Mouse (Mus musculus) limb, embryonic 12.5 days (tissue): ENCODE data around the gene Zfp111. TPM values are rescaled to one million over a fixed set of nuclear protein-coding genes. Genes with fewer than 3 reads are reported as not detected.
A peak's percentile ranks its signal among the peaks of the same experiment; 100 is the strongest.

Source experiments
- ATAC-seq: fragments of 200-750 bp; cut with Nextera tagmentation; 2 replicates; pipeline ENCODE4 v1.8.0; 2017; ENCODE audit warnings: low read depth, moderate TSS enrichment; ENCODE audit not compliant: insufficient number of reproducible peaks, insufficient read depth, low FRiP score, low TSS enrichment
- H3K27ac ChIP-seq: fragments of 300-500 bp; sonication (generic); 2 replicates; pipeline ENCODE4 v1.5.1; 2016; ENCODE audit warnings: mild to moderate bottlenecking, moderate library complexity
- H3K27me3 ChIP-seq: fragments of 300-500 bp; sonication (generic); 2 replicates; pipeline ENCODE4 v1.6.1; 2016; ENCODE audit warnings: mild to moderate bottlenecking, moderate library complexity
- H3K36me3 ChIP-seq: fragments of 300-500 bp; sonication (generic); 2 replicates; pipeline ENCODE4 v1.6.1; 2016; ENCODE audit warnings: mild to moderate bottlenecking, moderate library complexity
- H3K4me1 ChIP-seq: fragments of 300-500 bp; sonication (generic); replicated peaks from 2 replicates; pipeline ENCODE4 v1.6.1; 2016
- H3K4me2 ChIP-seq: fragments of 300-500 bp; sonication (generic); 2 replicates; pipeline ENCODE4 v1.6.1; 2016; ENCODE audit warnings: mild to moderate bottlenecking, moderate library complexity
- H3K4me3 ChIP-seq: fragments of 300-500 bp; sonication (generic); replicated peaks from 2 replicates; pipeline ENCODE4 v1.5.1; 2016; ENCODE audit warnings: mild to moderate bottlenecking
- H3K9ac ChIP-seq: fragments of 300-500 bp; sonication (generic); replicated peaks from 2 replicates; pipeline ENCODE4 v1.6.1; 2016; ENCODE audit warnings: mild to moderate bottlenecking, moderate library complexity
- H3K9me3 ChIP-seq: fragments of 300-500 bp; sonication (generic); 2 replicates; pipeline ENCODE4 v1.6.1; 2016; ENCODE audit warnings: mild to moderate bottlenecking, moderate library complexity
- WGBS: fragments of 180-500 bp; shearing (Covaris S2); methylation state at CpG from one replicate; pipeline ENCODE4 v1.1.7; 2016; 5-methylcytosine and 5-hydroxymethylcytosine counted together
- polyA plus RNA-seq: library from polyadenylated mRNA; unstranded; fragments of >200 nt; fragmentation: Nextera tagmentation; extraction: Ambion mirVana; gene quantifications from 2 replicates; pipeline ENCODE4 v1.2.1, GENCODE M21; 2016

Gene Zfp111
- polyA plus RNA-seq, 1 experiment from 2014 or later = 12.3 TPM

GRCm38 (mm10) chr7:24196961-24197360, 14.3 kb downstream of the Zfp111 start:
- no peak overlapping the region for H3K27ac ChIP-seq
- no peaks in the 10 kb centered on the region for H3K27me3 ChIP-seq
- H3K4me3 ChIP-seq = no peak overlapping the region
- peaks cover 77% of the 10 kb centered on the region for H3K36me3 ChIP-seq
- no peak overlapping the region for H3K9ac ChIP-seq
- ATAC-seq = no peak
- WGBS = 95% methylated on average over 4 of the region's 4 CpGs
- H3K9me3 ChIP-seq = peaks cover 21% of the 10 kb centered on the region; the same call in 1 of the 2 replicates
- no peaks in the 10 kb centered on the region for H3K4me1 ChIP-seq
- H3K4me2 ChIP-seq = no peak overlapping the region

GRCm38 (mm10) chr7:24193157-24193556, 18.1 kb downstream of the Zfp111 start:
- Histone ChIP-seq H3K9me3 (peaks cover 12% of the 10 kb centered on the region; the same call in 1 of the 2 replicates), H3K4me2 (no peak overlapping the region), H3K4me1 (no peaks in the 10 kb centered on the region), H3K9ac (no peak overlapping the region), H3K27ac (no peak overlapping the region), H3K27me3 (no peaks in the 10 kb centered on the region), H3K4me3 (no peak overlapping the region), H3K36me3 (peaks cover 39% of the 10 kb centered on the region)
- 54% methylated on average over 3 of the region's 3 CpGs for WGBS
- ATAC-seq = no peak

GRCm38 (mm10) chr7:24191361-24191760, 19.9 kb downstream of the Zfp111 start:
- H3K9me3 ChIP-seq = peaks cover 10% of the 10 kb centered on the region; the same call in 1 of the 2 replicates
- no peak for ATAC-seq
- no peak overlapping the region for H3K9ac ChIP-seq
- H3K4me1 ChIP-seq = no peaks in the 10 kb centered on the region
- H3K4me3 ChIP-seq = no peak overlapping the region
- WGBS = 84% methylated on average over 2 of the region's 2 CpGs
- no peaks in the 10 kb centered on the region for H3K27me3 ChIP-seq
- no peak overlapping the region for H3K27ac ChIP-seq
- peaks cover 24% of the 10 kb centered on the region for H3K36me3 ChIP-seq
- no peak overlapping the region for H3K4me2 ChIP-seq

GRCm38 (mm10) chr7:24189571-24189944, 21.7 kb downstream of the Zfp111 start:
- Histone ChIP-seq H3K27me3 (no peaks in the 10 kb centered on the region), H3K4me1 (no peaks in the 10 kb centered on the region), H3K9ac (no peak overlapping the region), H3K4me3 (no peak overlapping the region), H3K36me3 (peaks cover 20% of the 10 kb centered on the region), H3K4me2 (no peak overlapping the region), H3K27ac (no peak overlapping the region), H3K9me3 (peaks cover 10% of the 10 kb centered on the region; the same call in 1 of the 2 replicates)
- no peak for ATAC-seq
- 79% methylated on average over 5 of the region's 5 CpGs for WGBS

- Histone ChIP-seq H3K27ac (no peak overlapping the region), H3K36me3 (peaks cover 14% of the 10 kb centered on the region), H3K27me3 (no peaks in the 10 kb centered on the region), H3K4me2 (no peak overlapping the region), H3K9me3 (peaks cover 6% of the 10 kb centered on the region; the same call in 1 of the 2 replicates), H3K9ac (no peak overlapping the region), H3K4me3 (no peak overlapping the region), H3K4me1 (no peaks in the 10 kb centered on the region)
- WGBS = 76% methylated on average over 4 of the region's 4 CpGs
- no peak for ATAC-seq
Observed at GRCm38 (mm10) chr7:24188901-24189570, 22.2 kb downstream of the Zfp111 start.

- Histone ChIP-seq H3K4me3 (no peak overlapping the region), H3K27me3 (no peaks in the 10 kb centered on the region), H3K4me1 (no peaks in the 10 kb centered on the region), H3K27ac (no peak overlapping the region), H3K36me3 (0 out of 2 replicates have a peak, but pooled peaks cover 4% of the 10 kb centered on the region), H3K9ac (no peak overlapping the region), H3K4me2 (no peak overlapping the region), H3K9me3 (no peaks in the 10 kb centered on the region)
- 71% methylated on average over 1 of the region's 1 CpGs for WGBS
- ATAC-seq = no peak
Observed at GRCm38 (mm10) chr7:24187611-24188010, 23.6 kb downstream of the Zfp111 start.

- no peaks in the 10 kb centered on the region for H3K36me3 ChIP-seq
- no peaks in the 10 kb centered on the region for H3K27me3 ChIP-seq
- no peaks in the 10 kb centered on the region for H3K9me3 ChIP-seq
- peak overlapping the region; percentile 58 for H3K9ac ChIP-seq
- peak overlapping the region; percentile 55 for H3K4me3 ChIP-seq
- no peak overlapping the region for H3K27ac ChIP-seq
- peak; percentile 21; the same call in 1 of the 2 replicates for ATAC-seq
- no peaks in the 10 kb centered on the region for H3K4me1 ChIP-seq
- peak overlapping the region; percentile 55 for H3K4me2 ChIP-seq
- WGBS = 63% methylated on average over 6 of the region's 6 CpGs
Observed at GRCm38 (mm10) chr7:24175337-24175711, 35.9 kb downstream of the Zfp111 start.

- 14% methylated on average over 23 of the region's 23 CpGs for WGBS
- Histone ChIP-seq H3K9me3 (no peaks in the 10 kb centered on the region), H3K36me3 (no peaks in the 10 kb centered on the region)
Observed at GRCm38 (mm10) chr7:24174618-24175336, 36.5 kb downstream of the Zfp111 start, which contains the start of gene Zfp114. Gene Zfp114, plus strand, starts transcription at chr7:24175060.

GRCm38 (mm10) chr7:24172191-24172590, 39.1 kb downstream of the Zfp111 start:
- H3K4me1 ChIP-seq = no peaks in the 10 kb centered on the region
- no peak overlapping the region for H3K4me2 ChIP-seq
- no peaks in the 10 kb centered on the region for H3K36me3 ChIP-seq
- no peaks in the 10 kb centered on the region for H3K27me3 ChIP-seq
- 40% methylated on average over 4 of the region's 4 CpGs for whole genome bisulfite sequencing
- H3K27ac ChIP-seq = no peak overlapping the region
- no peak overlapping the region for H3K4me3 ChIP-seq
- H3K9ac ChIP-seq = no peak overlapping the region
- no peaks in the 10 kb centered on the region for H3K9me3 ChIP-seq
- ATAC-seq = no peak

More at GRCm38 (mm10) chr7:24174618-24175336, 36.5 kb downstream of the Zfp111 start, which contains the start of gene Zfp114:
- Histone ChIP-seq H3K9ac (peak within 1 kb of the TSS; percentile 58), H3K27ac (peak within 1 kb of the TSS; percentile 72; the same call in 1 of the 2 replicates), H3K27me3 (no peaks in the 10 kb centered on the region), H3K4me3 (peak within 1 kb of the TSS; percentile 55), H3K4me1 (no peaks in the 10 kb centered on the region), H3K4me2 (peak within 1 kb of the TSS; percentile 55)
- ATAC-seq = peak; percentile 85

- Histone ChIP-seq H3K27ac (no peak overlapping the region), H3K9me3 (peaks cover 7% of the 10 kb centered on the region; the same call in 1 of the 2 replicates), H3K36me3 (no peaks in the 10 kb centered on the region), H3K4me1 (no peaks in the 10 kb centered on the region), H3K9ac (no peak overlapping the region), H3K4me3 (no peak overlapping the region), H3K27me3 (no peaks in the 10 kb centered on the region), H3K4me2 (no peak overlapping the region)
- WGBS = 9% methylated on average over 1 of the region's 1 CpGs
- ATAC-seq = no peak
Observed at GRCm38 (mm10) chr7:24153272-24153671, 58.0 kb downstream of the Zfp111 start.
